Mouse (Mus musculus): Measurements from ENCODE around the gene Mtmr12.

The Mtmr12 gene

GRCm38 (mm10) chr15:12235983-12236382, 31.2 kb downstream of the Mtmr12 start:
- DNase-seq (ENCODE audit: low spot score), result no peak

GRCm38 (mm10) chr15:12236961-12237360, 32.1 kb downstream of the Mtmr12 start:
- DNase-seq (ENCODE audit: low spot score), result no peak

GRCm38 (mm10) chr15:12237539-12237938, 32.7 kb downstream of the Mtmr12 start:
- no peak for DNase-seq (ENCODE audit: low spot score)

- DNase-seq (ENCODE audit: low spot score), result no peak
These were observed 33.5 kb downstream of the Mtmr12 start for GRCm38 (mm10) chr15:12238337-12238736.

GRCm38 (mm10) chr15:12240705-12241328, 36.0 kb downstream of the Mtmr12 start:
- DNase-seq (ENCODE audit: low spot score), result no peak

- no peak for DNase-seq (ENCODE audit: low spot score)
These were observed 39.0 kb downstream of the Mtmr12 start for GRCm38 (mm10) chr15:12243792-12244191.

- DNase-seq (ENCODE audit: low spot score), result no peak
These were observed 40.9 kb downstream of the Mtmr12 start for GRCm38 (mm10) chr15:12245580-12246359.

GRCm38 (mm10) chr15:12246360-12247158, 41.7 kb downstream of the Mtmr12 start:
- DNase-seq (ENCODE audit: low spot score), result peak; percentile 65

- no peak for DNase-seq (ENCODE audit: low spot score)
These were observed 42.4 kb downstream of the Mtmr12 start for GRCm38 (mm10) chr15:12247159-12247603.

GRCm38 (mm10) chr15:12248279-12248678, 43.5 kb downstream of the Mtmr12 start:
- peak; percentile 63 for DNase-seq (ENCODE audit: low spot score)

- no peak for DNase-seq (ENCODE audit: low spot score)
These were observed 45.5 kb downstream of the Mtmr12 start for GRCm38 (mm10) chr15:12250350-12250749.

GRCm38 (mm10) chr15:12251416-12252140, 46.8 kb downstream of the Mtmr12 start:
- no peak for DNase-seq (ENCODE audit: low spot score)

GRCm38 (mm10) chr15:12252141-12252489, 47.3 kb downstream of the Mtmr12 start:
- no peak for DNase-seq (ENCODE audit: low spot score)

- DNase-seq (ENCODE audit: low spot score), result no peak
These were observed 53.1 kb downstream of the Mtmr12 start for GRCm38 (mm10) chr15:12257730-12258494.

GRCm38 (mm10) chr15:12263056-12263455, 58.2 kb downstream of the Mtmr12 start:
- no peak for DNase-seq (ENCODE audit: low spot score)

GRCm38 (mm10) chr15:12266460-12266859, 61.6 kb downstream of the Mtmr12 start:
- no peak for DNase-seq (ENCODE audit: low spot score)

GRCm38 (mm10) chr15:12268021-12268420, 63.2 kb downstream of the Mtmr12 start:
- DNase-seq (ENCODE audit: low spot score), result peak; percentile 84

- DNase-seq (ENCODE audit: low spot score), result no peak
These were observed 66.5 kb downstream of the Mtmr12 start for GRCm38 (mm10) chr15:12271340-12271739.

- DNase-seq (ENCODE audit: low spot score), result no peak
These were observed 68.7 kb downstream of the Mtmr12 start for GRCm38 (mm10) chr15:12273325-12274052.

- no peak for DNase-seq (ENCODE audit: low spot score)
These were observed 69.4 kb downstream of the Mtmr12 start for GRCm38 (mm10) chr15:12274053-12274769.
